Mouse (Mus musculus) MEL (cell line): ENCODE data around the gene Scaper. TPM values are rescaled to one million over a fixed set of nuclear protein-coding genes. Genes with fewer than 3 reads are reported as not detected.

ENCODE experiments used
- DNase-seq: peaks from one replicate; pipeline ENCODE4 v3.0.0; 2011; ENCODE audit warnings: low read depth, low spot score
- H3K27ac ChIP-seq: 2 replicates; pipeline ENCODE4 v1.5.1; 2012; ENCODE audit warnings: low read depth, mild to moderate bottlenecking, control low read depth, low read length, moderate library complexity; ENCODE audit not compliant: control insufficient read depth
- H3K27me3 ChIP-seq, 2 experiments: fragments of 150-350 bp in 1 of 2; sonication (generic) in 1 of 2; 2 replicates each; pipeline ENCODE4 v1.6.1; 2012; ENCODE audit warnings: low read length in 2 of 2, mild to moderate bottlenecking in 2 of 2, improper control_type of control experiment in 1 of 2, moderate library complexity in 1 of 2; ENCODE audit not compliant: insufficient read depth in 2 of 2, control insufficient read depth in 1 of 2
- H3K36me3 ChIP-seq, 2 experiments: 2 replicates each; pipeline ENCODE4 v1.6.1; 2012 to 2014; ENCODE audit warnings: low read length in 2 of 2, improper control_type of control experiment in 1 of 2, inconsistent platforms in 1 of 2, mild to moderate bottlenecking in 1 of 2; ENCODE audit not compliant: insufficient read depth in 2 of 2, control insufficient read depth in 1 of 2
- H3K4me1 ChIP-seq, 2 experiments: fragments of 150-350 bp in 1 of 2; sonication (generic) in 1 of 2; 2 replicates each; pipeline ENCODE4 v1.6.1; 2012; ENCODE audit warnings: low read length in 2 of 2, improper control_type of control experiment in 1 of 2, mild to moderate bottlenecking in 1 of 2; ENCODE audit not compliant: insufficient read depth in 2 of 2, control insufficient read depth in 1 of 2
- H3K4me3 ChIP-seq, 2 experiments: fragments of 150-350 bp in 1 of 2; sonication (generic) in 1 of 2; 2 replicates each; pipeline ENCODE4 v1.5.1; 2012; ENCODE audit warnings: low read depth in 2 of 2, low read length in 2 of 2, mild to moderate bottlenecking in 2 of 2, moderate library complexity in 2 of 2, control low read depth in 1 of 2, improper control_type of control experiment in 1 of 2; ENCODE audit not compliant: control insufficient read depth in 1 of 2, insufficient read depth in 1 of 2
- H3K79me2 ChIP-seq: 2 replicates; pipeline ENCODE4 v1.6.1; 2012; ENCODE audit warnings: mild to moderate bottlenecking, low read length, moderate library complexity; ENCODE audit not compliant: control insufficient read depth, poor library complexity, insufficient read depth
- H3K9ac ChIP-seq: 2 replicates; pipeline ENCODE4 v1.6.1; 2012; ENCODE audit warnings: low read depth, mild to moderate bottlenecking, control low read depth, low read length, moderate library complexity; ENCODE audit not compliant: control insufficient read depth, poor library complexity, severe bottlenecking
- H3K9me3 ChIP-seq: fragments of 150-350 bp; sonication (generic); replicated peaks from 2 replicates; pipeline ENCODE4 v1.6.1; 2012; ENCODE audit warnings: mild to moderate bottlenecking, low read length, improper control_type of control experiment, moderate library complexity; ENCODE audit not compliant: insufficient read depth
- CTCF ChIP-seq, 3 experiments: IDR thresholded peaks in 2 of 3; conservative IDR thresholded peaks in 1 of 3; 2 replicates each; pipeline ENCODE4 v1.5.1; 2011 to 2012; ENCODE audit warnings: low read length in 3 of 3, low read depth in 2 of 3, mild to moderate bottlenecking in 2 of 3, improper control_type of control experiment in 1 of 3, inconsistent platforms in 1 of 3, mixed read lengths in 1 of 3, moderate library complexity in 1 of 3; ENCODE audit not compliant: control insufficient read depth in 1 of 3, insufficient read depth in 1 of 3, poor library complexity in 1 of 3, severe bottlenecking in 1 of 3
- E2F4 ChIP-seq: IDR thresholded peaks from 2 replicates; pipeline ENCODE4 v1.6.1; 2011; ENCODE audit warnings: low read depth, low read length, improper control_type of control experiment, borderline replicate concordance
- EP300 ChIP-seq, 2 experiments: IDR thresholded peaks; 2 replicates each; pipeline ENCODE4 v1.6.1; 2011; ENCODE audit warnings: improper control_type of control experiment in 2 of 2, low read length in 2 of 2, low read depth in 1 of 2, mild to moderate bottlenecking in 1 of 2
- ETS1 ChIP-seq: IDR thresholded peaks from 2 replicates; pipeline ENCODE4 v1.6.1; 2012; ENCODE audit warnings: low read depth, mild to moderate bottlenecking, inconsistent platforms, low read length, improper control_type of control experiment, moderate library complexity
- GATA1 ChIP-seq: IDR thresholded peaks from 2 replicates; pipeline ENCODE4 v1.6.1; 2011; ENCODE audit warnings: low read depth, low read length, improper control_type of control experiment
- HCFC1 ChIP-seq: IDR thresholded peaks from 2 replicates; pipeline ENCODE4 v1.6.1; 2012; ENCODE audit warnings: low read depth, mild to moderate bottlenecking, inconsistent platforms, low read length, improper control_type of control experiment, moderate library complexity
- MAX ChIP-seq: IDR thresholded peaks from 2 replicates; pipeline ENCODE4 v1.6.1; 2011; ENCODE audit warnings: low read length, improper control_type of control experiment
- MAZ ChIP-seq: IDR thresholded peaks from 2 replicates; pipeline ENCODE4 v1.6.1; 2012; ENCODE audit warnings: low read depth, mild to moderate bottlenecking, inconsistent platforms, low read length, improper control_type of control experiment
- MXI1 ChIP-seq: IDR thresholded peaks from 2 replicates; pipeline ENCODE4 v1.6.1; 2011; ENCODE audit warnings: mild to moderate bottlenecking, low read depth, low read length, improper control_type of control experiment
- POLR2A ChIP-seq, 2 experiments: IDR thresholded peaks; 2 replicates each; pipeline ENCODE4 v1.6.1; 2011 to 2012; ENCODE audit warnings: low read length in 2 of 2, mild to moderate bottlenecking in 2 of 2, control low read depth in 1 of 2, improper control_type of control experiment in 1 of 2, low read depth in 1 of 2, moderate library complexity in 1 of 2; ENCODE audit not compliant: control insufficient read depth in 1 of 2, insufficient read depth in 1 of 2, poor library complexity in 1 of 2
- RCOR1 ChIP-seq: IDR thresholded peaks from 2 replicates; pipeline ENCODE4 v1.6.1; 2012; ENCODE audit warnings: low read depth, mild to moderate bottlenecking, inconsistent platforms, low read length, improper control_type of control experiment
- SIN3A ChIP-seq: IDR thresholded peaks from 2 replicates; pipeline ENCODE4 v1.6.1; 2012; ENCODE audit warnings: low read length, improper control_type of control experiment, inconsistent platforms
- TAL1 ChIP-seq: IDR thresholded peaks from 2 replicates; pipeline ENCODE4 v1.6.1; 2012; ENCODE audit warnings: mild to moderate bottlenecking, inconsistent platforms, low read length, moderate library complexity, mixed read lengths
- TCF12 ChIP-seq: IDR thresholded peaks from 2 replicates; pipeline ENCODE4 v1.6.1; 2014; ENCODE audit warnings: low read depth, mild to moderate bottlenecking, inconsistent platforms, low read length, improper control_type of control experiment, moderate library complexity
- UBTF ChIP-seq: IDR thresholded peaks from 2 replicates; pipeline ENCODE4 v1.6.1; 2012; ENCODE audit warnings: low read depth, mild to moderate bottlenecking, inconsistent platforms, low read length, improper control_type of control experiment, moderate library complexity, borderline replicate concordance; ENCODE audit not compliant: insufficient read depth
- USF1 ChIP-seq: IDR thresholded peaks from 2 replicates; pipeline ENCODE4 v1.6.1; 2014; ENCODE audit warnings: low read depth, mild to moderate bottlenecking, inconsistent platforms, low read length, improper control_type of control experiment, moderate library complexity
- polyA plus RNA-seq, 2 experiments: library from polyadenylated mRNA; stranded (reverse) in 1 of 2; unstranded in 1 of 2; fragments of >175 nt in 1 of 2; fragments of >200 nt in 1 of 2; gene quantifications; 2 replicates each; pipeline versions ENCODE4 v1.2.1 to v1.2.4; 2012; ENCODE audit warnings: low replicate concordance in 2 of 2, low read depth in 1 of 2; ENCODE audit not compliant: insufficient read length in 2 of 2, insufficient read depth in 1 of 2, missing spikeins in 1 of 2
- total RNA-seq: library from RNA; depleted of rRNA; stranded (reverse); fragments of 300-350 nt; gene quantifications from 2 replicates; pipeline ENCODE4 v1.2.3, GENCODE M21; 2012

The Scaper gene
- total and polyA plus RNA-seq, 3 experiments = 3.9 to 4.1 TPM; not detected in 1

DNA sequence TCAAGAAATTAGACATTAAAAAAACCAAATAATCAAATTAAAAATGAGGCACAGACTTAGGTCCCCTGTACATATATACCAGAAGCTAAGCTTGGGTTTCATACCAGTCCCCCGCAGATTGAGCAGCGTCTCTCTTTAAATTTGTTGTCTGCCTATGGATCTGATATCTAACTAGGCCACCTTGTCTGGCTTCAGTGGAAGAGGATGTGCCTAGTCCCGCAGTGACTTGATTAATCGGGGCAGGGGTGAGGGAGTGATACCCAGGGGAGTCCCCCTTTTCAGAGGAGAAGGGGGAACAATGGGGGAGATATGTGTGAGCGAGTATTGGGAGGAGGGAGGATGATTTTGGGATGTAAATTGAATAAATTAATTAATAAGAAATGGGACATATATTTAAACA is 310.9 kb downstream of the Scaper start:
- Histone ChIP-seq H3K27ac (no peak overlapping the region), H3K27me3 (no peaks in the 10 kb centered on the region), H3K79me2 (no peaks in the 10 kb centered on the region), H3K9me3 (no peaks in the 10 kb centered on the region), H3K36me3 (peaks cover 0 to 9% of the 10 kb centered on the region in 2 experiments; a peak in 2 of 4 replicates), H3K4me1 (peaks cover 3 to 5% of the 10 kb centered on the region in 2 experiments; a peak in 3 of 4 replicates), H3K9ac (no peak overlapping the region), H3K4me3 (no peak overlapping the region)
- peak; percentile 89 for TF ChIP-seq TCF12
- peak; percentile 39; the same call in 1 of the 2 replicates for TF ChIP-seq SIN3A
- TF ChIP-seq TAL1 = peak; percentile 53; the same call in 1 of the 2 replicates
- peak; percentile 54 for TF ChIP-seq RCOR1
- TF ChIP-seq EP300 (IDR thresholded peaks at IDR 0.05; ENCODE audit: low read depth in 1 of 2, low read length in 2 of 2) = peak; percentile 63 to 82
- peak; percentile 37; the same call in 1 of the 2 replicates for TF ChIP-seq ETS1
- TF ChIP-seq CTCF (IDR thresholded peaks at IDR 0.05 in 2 of 3, conservative IDR thresholded peaks at IDR 0.05 in 1 of 3; ENCODE audit: control insufficient read depth in 1 of 3, insufficient read depth in 1 of 3, low read depth in 2 of 3, low read length in 3 of 3, poor library complexity in 1 of 3, severe bottlenecking in 1 of 3) = no peak
- peak; percentile 76 for TF ChIP-seq GATA1
- TF ChIP-seq HCFC1 = no peak
- TF ChIP-seq E2F4 = no peak
- DNase-seq = peak; percentile 56

DNA sequence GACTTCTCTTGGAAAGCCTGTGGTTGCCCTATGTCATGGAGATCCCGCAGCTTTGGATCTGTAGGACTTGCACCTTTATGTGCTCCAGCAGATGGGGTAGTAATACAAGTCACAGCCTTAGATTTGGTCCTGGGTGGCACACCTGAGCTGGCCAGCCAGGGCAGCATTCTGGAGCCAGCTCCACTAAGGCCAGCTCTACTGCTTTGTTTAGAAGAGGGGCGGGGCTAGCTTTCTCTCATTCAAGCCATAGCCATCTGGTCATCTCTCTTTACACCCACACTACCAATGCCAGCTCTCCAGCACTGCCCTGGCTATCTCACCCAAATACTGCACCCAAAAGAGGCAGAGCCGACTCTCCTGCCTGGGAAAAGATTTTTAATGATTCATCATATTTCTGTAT is 323.2 kb downstream of the Scaper start:
- Histone ChIP-seq H3K36me3 (no peaks in the 10 kb centered on the region), H3K9ac (no peak overlapping the region), H3K4me3 (no peak overlapping the region), H3K27me3 (no peaks in the 10 kb centered on the region), H3K4me1 (no peaks in the 10 kb centered on the region), H3K9me3 (no peaks in the 10 kb centered on the region), H3K79me2 (no peaks in the 10 kb centered on the region), H3K27ac (no peak overlapping the region)
- TF ChIP-seq MXI1 (no peak), USF1 (no peak), POLR2A (IDR thresholded peaks at IDR 0.05; ENCODE audit: control insufficient read depth in 1 of 2, insufficient read depth in 1 of 2, low read depth in 1 of 2, low read length in 2 of 2, poor library complexity in 1 of 2) (no peak), HCFC1 (no peak), MAX (no peak), UBTF (no peak)
- no peak for DNase-seq

DNA sequence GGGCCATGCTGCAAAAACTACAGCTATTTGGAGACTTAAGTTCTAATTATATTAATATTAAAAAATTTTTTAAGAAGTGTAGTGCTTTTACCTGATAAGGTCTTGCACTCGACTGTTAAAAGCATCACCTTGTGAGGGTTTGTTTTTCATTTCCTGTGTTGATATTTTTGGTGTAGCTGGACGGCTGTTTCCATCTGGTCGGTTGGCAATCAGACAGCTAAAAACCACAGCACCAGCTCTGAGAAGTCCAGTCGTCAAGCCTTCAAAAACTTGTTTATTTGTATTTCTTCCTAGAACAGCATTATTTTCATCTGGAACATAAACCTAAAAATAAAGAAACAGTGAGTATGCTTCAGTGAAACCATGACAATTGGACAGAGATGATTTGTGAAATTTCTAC is 328.2 kb downstream of the Scaper start:
- no peak for TF ChIP-seq MAZ
- no peak overlapping the region for H3K9ac ChIP-seq

More for the DNA sequence above, 328.2 kb downstream of the Scaper start:
- no peaks in the 10 kb centered on the region for H3K4me1 ChIP-seq
- H3K27me3 ChIP-seq = no peaks in the 10 kb centered on the region
- no peak for DNase-seq
- H3K36me3 ChIP-seq = no peaks in the 10 kb centered on the region
- no peaks in the 10 kb centered on the region for H3K9me3 ChIP-seq
- no peak overlapping the region for H3K4me3 ChIP-seq
- no peak overlapping the region for H3K27ac ChIP-seq
- H3K79me2 ChIP-seq = no peaks in the 10 kb centered on the region
